Mouse (Mus musculus): ENCODE results near the gene Ice2.

DNA sequence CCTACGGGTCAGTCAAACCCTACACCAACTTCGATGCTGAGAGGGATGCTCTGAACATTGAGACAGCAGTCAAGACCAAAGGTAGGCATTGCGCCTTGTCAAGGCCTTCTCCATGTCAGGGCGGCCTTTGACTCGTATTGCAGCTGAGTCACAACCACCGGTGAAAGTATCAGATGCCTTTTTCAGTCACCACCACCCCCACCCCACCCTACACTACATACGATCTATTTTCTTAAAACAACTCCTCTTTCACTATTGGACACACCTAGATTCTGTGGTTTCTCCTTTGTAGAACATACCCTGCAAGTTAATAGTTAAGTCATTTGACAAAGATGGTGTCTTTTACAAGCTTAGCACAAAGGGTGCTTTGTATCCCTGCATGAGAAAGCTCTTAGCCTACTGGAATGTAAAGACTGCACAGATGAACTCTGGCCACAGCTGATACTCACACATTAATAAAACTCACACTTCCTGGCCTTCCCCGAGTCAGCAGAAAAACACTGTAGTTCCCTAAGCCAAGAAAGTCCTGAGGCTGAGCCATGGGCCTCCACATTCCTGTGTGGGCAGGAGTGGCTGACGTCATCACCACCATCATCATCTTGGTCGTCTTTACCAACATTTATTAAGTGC is 69.7 kb downstream of the Ice2 start:
- no peak for TF ChIP-seq CTCF (IDR thresholded peaks at IDR 0.05; ENCODE audit: control insufficient read depth, insufficient read depth, insufficient replicate concordance, low read depth, low read length)
- TF ChIP-seq POLR2A (IDR thresholded peaks at IDR 0.05; ENCODE audit: control insufficient read depth, low read depth, low read length) = no peak
